Mouse (Mus musculus): ENCODE results near the gene Timm8b. TPM values are rescaled to one million over a fixed set of nuclear protein-coding genes. Genes with fewer than 3 reads are reported as not detected.

Gene Timm8b
- polyA plus RNA-seq, 1 experiment from 2014 or later = 301 TPM

- ATAC-seq (ENCODE audit: low FRiP score, low TSS enrichment) = no peak
- peaks cover 48% of the 10 kb centered on the region for H3K36me3 ChIP-seq (ENCODE audit: control insufficient read depth, insufficient read depth, low read length)
- no peaks in the 10 kb centered on the region for H3K4me1 ChIP-seq (ENCODE audit: control insufficient read depth, insufficient read depth, low read length)
- H3K27ac ChIP-seq (ENCODE audit: low read depth, low read length) = no peak overlapping the region
- H3K4me2 ChIP-seq (replicated peaks; ENCODE audit: low read depth, low read length) = no peak overlapping the region
- H3K9ac ChIP-seq (ENCODE audit: low read depth, low read length) = no peak overlapping the region
- no peaks in the 10 kb centered on the region for H3K27me3 ChIP-seq (ENCODE audit: control insufficient read depth, insufficient read depth, low read length)
- 79% methylated on average over 12 of the region's 12 CpGs for WGBS
- no peak overlapping the region for H3K4me3 ChIP-seq (ENCODE audit: low read length)
- no peaks in the 10 kb centered on the region for H3K9me3 ChIP-seq (ENCODE audit: control insufficient read depth, low read length)
Observed at GRCm38 (mm10) chr9:50594794-50595417, 8.8 kb upstream of the Timm8b start.

DNA sequence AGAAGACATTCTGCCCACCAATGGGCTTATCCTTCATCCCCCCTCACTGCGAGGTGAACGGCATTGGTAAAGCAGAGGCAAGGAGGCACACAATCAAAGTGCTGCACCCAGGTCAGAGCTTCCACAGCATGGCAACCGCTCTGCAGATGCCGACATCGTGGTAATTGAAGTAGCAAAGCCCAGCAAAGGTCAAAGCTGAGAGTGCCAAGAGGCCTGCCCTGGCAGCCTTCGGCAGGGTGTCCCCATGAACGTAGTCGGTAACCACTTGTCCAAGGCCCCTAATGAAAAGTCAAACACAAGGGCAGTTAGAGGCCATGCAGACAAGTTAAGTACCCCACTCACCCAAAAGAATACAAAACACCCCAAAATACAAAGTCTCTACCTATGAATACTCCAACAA, 6.7 kb upstream of the Timm8b start:
- no peak overlapping the region for H3K9ac ChIP-seq (ENCODE audit: low read depth, low read length)
- no peak overlapping the region for H3K4me3 ChIP-seq (ENCODE audit: low read length)
- no peak overlapping the region for H3K4me2 ChIP-seq (replicated peaks; ENCODE audit: low read depth, low read length)
- no peak for ATAC-seq (ENCODE audit: low FRiP score, low TSS enrichment)
- 93% methylated on average over 8 of the region's 8 CpGs for WGBS
- H3K9me3 ChIP-seq (ENCODE audit: control insufficient read depth, low read length) = no peaks in the 10 kb centered on the region
- H3K36me3 ChIP-seq (ENCODE audit: control insufficient read depth, insufficient read depth, low read length) = peaks cover 60% of the 10 kb centered on the region
- H3K27ac ChIP-seq (ENCODE audit: low read depth, low read length) = no peak overlapping the region
- peaks cover 1% of the 10 kb centered on the region for H3K4me1 ChIP-seq (ENCODE audit: control insufficient read depth, insufficient read depth, low read length)
- no peaks in the 10 kb centered on the region for H3K27me3 ChIP-seq (ENCODE audit: control insufficient read depth, insufficient read depth, low read length)

GRCm38 (mm10) chr9:50601536-50601935, 2.2 kb upstream of the Timm8b start:
- Histone ChIP-seq H3K4me3 (ENCODE audit: low read length) (no peak overlapping the region), H3K36me3 (ENCODE audit: control insufficient read depth, insufficient read depth, low read length) (peaks cover 56% of the 10 kb centered on the region), H3K27me3 (ENCODE audit: control insufficient read depth, insufficient read depth, low read length) (no peaks in the 10 kb centered on the region), H3K9me3 (ENCODE audit: control insufficient read depth, low read length) (no peaks in the 10 kb centered on the region), H3K4me1 (ENCODE audit: control insufficient read depth, insufficient read depth, low read length) (peaks cover 15% of the 10 kb centered on the region), H3K9ac (ENCODE audit: low read depth, low read length) (no peak overlapping the region), H3K27ac (ENCODE audit: low read depth, low read length) (no peak overlapping the region), H3K4me2 (replicated peaks; ENCODE audit: low read depth, low read length) (peak overlapping the region; percentile 77)
- ATAC-seq (ENCODE audit: low FRiP score, low TSS enrichment) = no peak
- WGBS = 93% methylated on average over 6 of the region's 6 CpGs

DNA sequence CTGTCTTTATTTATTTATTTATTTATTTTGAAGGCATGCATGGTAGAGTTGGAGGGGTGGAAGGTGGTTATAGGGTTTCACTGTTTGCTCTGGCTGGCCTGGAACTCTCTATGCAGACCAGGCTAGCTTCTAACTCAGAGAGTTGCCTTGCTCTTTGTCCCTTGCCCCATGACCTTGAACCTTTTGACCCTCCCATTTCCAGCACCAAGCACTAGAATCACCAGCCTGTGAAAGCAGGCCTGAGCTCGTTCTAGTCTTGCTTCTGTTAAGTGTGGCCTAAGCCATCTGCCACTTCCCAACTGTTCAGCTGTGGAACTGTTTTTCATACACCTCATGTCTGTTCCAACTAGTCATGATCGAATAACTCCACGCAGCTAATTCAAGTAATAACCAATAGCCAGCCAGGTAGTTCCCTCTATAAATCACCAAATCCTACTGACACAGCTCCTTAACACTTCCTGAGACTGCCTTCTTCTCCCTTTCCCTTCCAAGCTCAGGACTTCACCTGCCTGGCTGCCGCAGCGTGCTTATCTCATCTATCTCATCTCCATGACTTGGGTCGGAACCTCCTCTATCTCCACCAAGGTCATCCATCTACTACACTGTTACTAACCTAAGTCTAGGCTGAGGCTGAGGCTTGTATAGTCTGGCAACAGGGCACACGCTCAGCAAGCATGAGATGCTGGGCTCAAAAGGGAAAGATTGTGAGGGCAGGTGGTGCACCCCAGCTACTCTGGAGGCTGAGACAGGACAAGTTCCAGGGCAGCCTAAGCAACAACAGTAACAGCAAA, 1.5 kb upstream of the Timm8b start:
- H3K27me3 ChIP-seq (ENCODE audit: control insufficient read depth, insufficient read depth, low read length) = no peaks in the 10 kb centered on the region
- no peaks in the 10 kb centered on the region for H3K9me3 ChIP-seq (ENCODE audit: control insufficient read depth, low read length)
- H3K4me2 ChIP-seq (replicated peaks; ENCODE audit: low read depth, low read length) = peak overlapping the region; percentile 77
- peaks cover 51% of the 10 kb centered on the region for H3K36me3 ChIP-seq (ENCODE audit: control insufficient read depth, insufficient read depth, low read length)
- 78% methylated on average over 7 of the region's 7 CpGs for WGBS
- no peak for ATAC-seq (ENCODE audit: low FRiP score, low TSS enrichment)
- peak overlapping the region; percentile 86 for H3K9ac ChIP-seq (ENCODE audit: low read depth, low read length)
- H3K4me1 ChIP-seq (ENCODE audit: control insufficient read depth, insufficient read depth, low read length) = peaks cover 15% of the 10 kb centered on the region
- no peak overlapping the region for H3K27ac ChIP-seq (ENCODE audit: low read depth, low read length)
- H3K4me3 ChIP-seq (ENCODE audit: low read length) = peak overlapping the region; percentile 81

DNA sequence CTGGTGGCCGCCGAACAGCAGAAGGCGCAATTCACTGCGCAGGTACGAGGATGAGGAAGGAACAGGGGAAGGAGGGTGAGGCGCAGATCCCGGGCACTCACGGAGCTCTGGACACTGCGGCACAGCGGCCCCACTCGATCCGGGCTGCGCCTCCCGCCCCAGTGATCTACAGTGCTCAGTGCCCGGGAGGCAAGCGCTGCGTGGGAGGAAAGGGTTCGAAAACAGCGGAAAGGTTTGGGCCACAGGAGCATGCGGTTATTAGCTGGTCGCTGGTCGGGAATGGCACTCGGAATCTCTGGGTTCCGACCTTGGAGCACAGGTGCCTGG, 251 bp downstream of the Timm8b start:
- peak overlapping the region; percentile 86 for H3K9ac ChIP-seq (ENCODE audit: low read depth, low read length)
- peaks cover 46% of the 10 kb centered on the region for H3K36me3 ChIP-seq (ENCODE audit: control insufficient read depth, insufficient read depth, low read length)
- ATAC-seq (ENCODE audit: low FRiP score, low TSS enrichment) = peak; percentile 86
- under 1% methylated on average over 24 of the region's 24 CpGs for WGBS
- peak overlapping the region; percentile 81 for H3K4me3 ChIP-seq (ENCODE audit: low read length)
- H3K4me2 ChIP-seq (replicated peaks; ENCODE audit: low read depth, low read length) = peak overlapping the region; percentile 77
- H3K27ac ChIP-seq (ENCODE audit: low read depth, low read length) = peak overlapping the region; percentile 89
- H3K4me1 ChIP-seq (ENCODE audit: control insufficient read depth, insufficient read depth, low read length) = peaks cover 15% of the 10 kb centered on the region
- H3K27me3 ChIP-seq (ENCODE audit: control insufficient read depth, insufficient read depth, low read length) = no peaks in the 10 kb centered on the region
- H3K9me3 ChIP-seq (ENCODE audit: control insufficient read depth, low read length) = no peaks in the 10 kb centered on the region

- Histone ChIP-seq H3K9me3 (ENCODE audit: control insufficient read depth, low read length) (no peaks in the 10 kb centered on the region), H3K4me1 (ENCODE audit: control insufficient read depth, insufficient read depth, low read length) (peaks cover 15% of the 10 kb centered on the region), H3K9ac (ENCODE audit: low read depth, low read length) (peak overlapping the region; percentile 86), H3K36me3 (ENCODE audit: control insufficient read depth, insufficient read depth, low read length) (peaks cover 46% of the 10 kb centered on the region), H3K27ac (ENCODE audit: low read depth, low read length) (peak overlapping the region; percentile 89; the same call in 1 of the 2 replicates), H3K4me3 (ENCODE audit: low read length) (peak overlapping the region; percentile 81), H3K27me3 (ENCODE audit: control insufficient read depth, insufficient read depth, low read length) (no peaks in the 10 kb centered on the region), H3K4me2 (replicated peaks; ENCODE audit: low read depth, low read length) (peak overlapping the region; percentile 77)
- ATAC-seq (ENCODE audit: low FRiP score, low TSS enrichment) = no peak; the same call in 1 of the 2 replicates
- 1% methylated on average over 6 of the region's 6 CpGs for WGBS
Observed at GRCm38 (mm10) chr9:50604338-50604737, 628 bp downstream of the Timm8b start.

DNA sequence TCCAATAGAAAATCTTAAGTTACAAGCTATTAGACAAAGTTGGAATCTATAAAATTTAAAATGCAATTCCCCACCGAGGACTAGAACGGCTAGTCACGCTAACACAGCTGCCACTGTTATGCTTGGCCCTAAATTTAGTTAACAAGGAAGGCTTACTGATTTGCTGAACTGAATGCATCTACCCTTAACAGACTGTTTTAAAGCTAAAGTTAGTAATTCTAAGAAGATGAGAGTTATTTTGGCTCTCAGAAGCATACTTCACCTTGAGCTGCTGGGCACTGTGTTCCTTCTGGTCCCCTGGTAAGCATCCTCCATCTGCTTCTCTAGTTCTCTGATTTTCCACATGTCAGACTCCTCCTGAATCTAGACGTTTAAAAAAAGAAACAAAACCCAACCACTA, 8.4 kb downstream of the Timm8b start:
- H3K27me3 ChIP-seq (ENCODE audit: control insufficient read depth, insufficient read depth, low read length) = no peaks in the 10 kb centered on the region
- 90% methylated on average over 4 of the region's 4 CpGs for WGBS
- peaks cover 7% of the 10 kb centered on the region; the same call in 1 of the 2 replicates for H3K4me1 ChIP-seq (ENCODE audit: control insufficient read depth, insufficient read depth, low read length)
- no peaks in the 10 kb centered on the region for H3K9me3 ChIP-seq (ENCODE audit: control insufficient read depth, low read length)
- no peak for ATAC-seq (ENCODE audit: low FRiP score, low TSS enrichment)
- H3K36me3 ChIP-seq (ENCODE audit: control insufficient read depth, insufficient read depth, low read length) = peaks cover 71% of the 10 kb centered on the region
- H3K4me2 ChIP-seq (replicated peaks; ENCODE audit: low read depth, low read length) = no peak overlapping the region
- H3K4me3 ChIP-seq (ENCODE audit: low read length) = no peak overlapping the region
- H3K9ac ChIP-seq (ENCODE audit: low read depth, low read length) = no peak overlapping the region
- H3K27ac ChIP-seq (ENCODE audit: low read depth, low read length) = no peak overlapping the region

DNA sequence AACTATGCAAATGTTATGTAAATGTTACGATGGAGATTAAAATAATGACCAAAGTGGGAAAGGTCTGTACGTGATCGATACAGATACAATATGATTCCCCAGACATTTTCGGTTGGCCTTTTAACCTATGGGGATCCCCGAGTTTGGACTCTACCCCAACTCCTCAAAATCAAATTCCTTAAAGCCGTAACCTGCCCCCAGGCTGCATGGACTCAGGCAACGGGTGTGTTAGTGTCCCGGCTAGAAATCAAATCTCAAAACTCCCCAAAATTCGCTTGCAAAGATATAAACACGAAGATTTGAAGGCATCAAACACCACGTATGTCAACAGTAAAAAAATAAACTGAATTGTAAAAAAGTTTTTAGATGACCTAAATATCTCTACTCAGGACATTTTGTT, 12.5 kb downstream of the Timm8b start:
- H3K27ac ChIP-seq (ENCODE audit: low read depth, low read length) = peak overlapping the region; percentile 89; the same call in 1 of the 2 replicates
- peaks cover 7% of the 10 kb centered on the region; the same call in 1 of the 2 replicates for H3K4me1 ChIP-seq (ENCODE audit: control insufficient read depth, insufficient read depth, low read length)
- H3K4me3 ChIP-seq (ENCODE audit: low read length) = peak overlapping the region; percentile 94
- no peaks in the 10 kb centered on the region for H3K27me3 ChIP-seq (ENCODE audit: control insufficient read depth, insufficient read depth, low read length)
- WGBS = 35% methylated on average over 11 of the region's 11 CpGs
- H3K4me2 ChIP-seq (replicated peaks; ENCODE audit: low read depth, low read length) = peak overlapping the region; percentile 61
- H3K9me3 ChIP-seq (ENCODE audit: control insufficient read depth, low read length) = no peaks in the 10 kb centered on the region
- H3K36me3 ChIP-seq (ENCODE audit: control insufficient read depth, insufficient read depth, low read length) = peaks cover 38% of the 10 kb centered on the region
- peak overlapping the region; percentile 94 for H3K9ac ChIP-seq (ENCODE audit: low read depth, low read length)
- no peak for ATAC-seq (ENCODE audit: low FRiP score, low TSS enrichment)
